Mouse (Mus musculus): ENCODE measurements at regions not wholly inside any gene's neighbourhood (a gene's known extent, or its start where the extent isn't known, plus 50 kb on each side); places are given as distances from the start of the nearest gene placed in this dataset.
A peak's percentile ranks its signal among the peaks of the same experiment; 100 is the strongest.

DNA sequence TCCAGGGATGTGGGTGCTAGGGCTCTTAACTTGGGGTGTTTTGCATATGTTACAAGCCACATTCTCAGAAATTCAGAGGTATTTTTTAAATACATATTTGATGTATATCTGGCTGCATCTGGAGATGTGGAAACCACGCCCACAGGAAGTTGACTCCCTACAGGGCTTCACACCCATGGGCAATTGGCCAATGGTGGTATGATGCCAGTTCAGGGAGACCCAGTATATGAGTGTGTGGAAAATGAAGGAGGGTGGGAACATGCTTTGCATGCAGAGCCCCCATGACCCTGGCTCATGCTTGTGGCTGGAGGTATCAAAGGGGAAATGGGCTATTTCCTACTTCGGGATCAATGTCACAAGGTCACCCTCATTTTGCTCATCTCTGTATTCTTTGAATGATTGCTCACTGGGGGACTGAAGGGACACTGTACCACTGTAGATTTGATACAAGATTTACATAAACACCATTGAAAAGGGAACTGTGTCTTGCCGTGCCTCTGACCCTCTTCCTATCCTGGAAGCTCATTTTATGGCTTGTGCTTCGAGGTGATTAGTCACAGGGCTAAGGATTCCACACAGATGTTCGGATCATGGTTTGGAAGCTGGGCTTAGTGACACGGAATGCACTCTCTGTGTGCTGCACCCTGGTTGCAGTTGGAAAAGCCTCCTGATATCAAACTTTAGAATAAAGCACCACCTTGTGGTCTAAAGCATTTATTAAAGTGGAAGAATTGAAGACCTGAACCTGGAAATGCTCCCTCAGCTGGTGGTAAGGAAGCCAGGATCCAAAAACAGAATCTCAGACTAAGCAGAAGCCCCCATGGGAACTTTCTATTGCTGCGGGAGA is 56.8 kb upstream of the Edn1 start:
- peak; percentile 52 for DNase-seq (ENCODE audit: low spot score)

DNA sequence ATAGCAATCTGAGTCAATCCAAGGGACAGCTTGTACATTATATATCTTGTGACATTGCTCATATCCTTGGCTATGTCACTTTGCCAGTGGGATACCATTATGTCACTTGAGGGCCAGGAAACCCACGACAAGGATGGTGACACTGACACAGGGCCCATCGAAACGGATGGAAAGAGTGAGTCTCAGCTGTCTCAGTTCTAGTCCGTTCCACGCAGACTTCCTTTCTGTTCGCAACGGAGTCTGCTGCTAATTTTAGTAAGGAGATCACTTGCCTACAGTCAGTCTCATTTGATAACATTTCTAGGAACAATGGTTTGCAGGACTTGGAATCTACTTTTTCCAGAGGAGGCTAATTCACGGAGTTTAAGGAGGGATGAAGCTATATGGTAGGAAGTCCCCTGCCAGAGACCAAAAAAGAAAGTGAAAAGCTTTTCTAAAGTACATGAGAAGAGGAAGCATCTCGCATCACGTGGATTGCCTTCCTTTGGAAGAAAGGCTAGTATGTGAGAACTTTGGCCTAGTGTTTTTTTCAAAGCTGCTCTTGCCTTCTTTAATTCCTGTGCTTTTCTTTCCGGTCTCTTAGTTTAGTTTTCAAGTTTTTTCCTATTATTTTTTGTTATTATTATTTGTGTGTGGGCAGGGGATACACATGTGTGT is 55.4 kb upstream of the Edn1 start:
- DNase-seq (ENCODE audit: low spot score): peak; percentile 12
